Mouse (Mus musculus): ENCODE data around the gene Pla2g7. TPM values are rescaled to one million over a fixed set of nuclear protein-coding genes. Genes with fewer than 3 reads are reported as not detected.
A peak's percentile ranks its signal among the peaks of the same experiment; 100 is the strongest.

Gene Pla2g7
- polyA plus RNA-seq, 1 experiment from 2014 or later: 10.9 TPM

GRCm38 (mm10) chr17:43629026-43629495, 61.2 kb downstream of the Pla2g7 start:
- no peak overlapping the region for H3K9ac ChIP-seq (ENCODE audit: low read length)
- H3K4me3 ChIP-seq (ENCODE audit: low read length): peak overlapping the region; percentile 43
- WGBS: 23% methylated on average over 24 of the region's 24 CpGs
- H3K27ac ChIP-seq (ENCODE audit: low read length): no peak overlapping the region
- no peaks in the 10 kb centered on the region for H3K9me3 ChIP-seq (ENCODE audit: control insufficient read depth, low read length)
- H3K36me3 ChIP-seq (ENCODE audit: control insufficient read depth, insufficient read depth, low read length): no peaks in the 10 kb centered on the region
- peaks cover 31% of the 10 kb centered on the region for H3K27me3 ChIP-seq (ENCODE audit: control insufficient read depth, insufficient read depth, low read depth, low read length)
- H3K4me1 ChIP-seq (replicated peaks; ENCODE audit: control insufficient read depth, insufficient read depth, low read length): peaks cover 9% of the 10 kb centered on the region
- ATAC-seq (ENCODE audit: low read depth): no peak
- H3K4me2 ChIP-seq (ENCODE audit: low read depth, low read length): peak overlapping the region; percentile 62

GRCm38 (mm10) chr17:43629496-43630426, 61.9 kb downstream of the Pla2g7 start, which contains the start of gene Tdrd6:
Gene Tdrd6, minus strand, starts transcription at chr17:43630299.
- Histone ChIP-seq H3K9ac (ENCODE audit: low read length) (peak within 1 kb of the TSS; percentile 44), H3K36me3 (ENCODE audit: control insufficient read depth, insufficient read depth, low read length) (no peaks in the 10 kb centered on the region), H3K9me3 (ENCODE audit: control insufficient read depth, low read length) (no peaks in the 10 kb centered on the region), H3K27ac (ENCODE audit: low read length) (no peak within 1 kb of the TSS), H3K4me1 (replicated peaks; ENCODE audit: control insufficient read depth, insufficient read depth, low read length) (peaks cover 9% of the 10 kb centered on the region), H3K4me3 (ENCODE audit: low read length) (peak within 1 kb of the TSS; percentile 43), H3K27me3 (ENCODE audit: control insufficient read depth, insufficient read depth, low read depth, low read length) (peaks cover 31% of the 10 kb centered on the region), H3K4me2 (ENCODE audit: low read depth, low read length) (peak within 1 kb of the TSS; percentile 62)
- peak; percentile 64 for ATAC-seq (ENCODE audit: low read depth)
- WGBS: 2% methylated on average over 82 of the region's 83 CpGs

- no peak overlapping the region; the same call in 1 of the 2 replicates for H3K9ac ChIP-seq (ENCODE audit: low read length)
- H3K4me2 ChIP-seq (ENCODE audit: low read depth, low read length): peak overlapping the region; percentile 62
- H3K27ac ChIP-seq (ENCODE audit: low read length): no peak overlapping the region
- no peaks in the 10 kb centered on the region for H3K36me3 ChIP-seq (ENCODE audit: control insufficient read depth, insufficient read depth, low read length)
- ATAC-seq (ENCODE audit: low read depth): no peak
- 44% methylated on average over 13 of the region's 13 CpGs for WGBS
- H3K4me3 ChIP-seq (ENCODE audit: low read length): peak overlapping the region; percentile 43; the same call in 1 of the 2 replicates
- H3K4me1 ChIP-seq (replicated peaks; ENCODE audit: control insufficient read depth, insufficient read depth, low read length): peaks cover 9% of the 10 kb centered on the region
- H3K9me3 ChIP-seq (ENCODE audit: control insufficient read depth, low read length): no peaks in the 10 kb centered on the region
- peaks cover 31% of the 10 kb centered on the region for H3K27me3 ChIP-seq (ENCODE audit: control insufficient read depth, insufficient read depth, low read depth, low read length)
Observed at GRCm38 (mm10) chr17:43630427-43630760, 62.5 kb downstream of the Pla2g7 start.

GRCm38 (mm10) chr17:43637146-43637545, 69.2 kb downstream of the Pla2g7 start:
- Histone ChIP-seq H3K9ac (ENCODE audit: low read length) (no peak overlapping the region), H3K27me3 (ENCODE audit: control insufficient read depth, insufficient read depth, low read depth, low read length) (no peaks in the 10 kb centered on the region), H3K4me2 (ENCODE audit: low read depth, low read length) (no peak overlapping the region), H3K27ac (ENCODE audit: low read length) (no peak overlapping the region), H3K4me1 (replicated peaks; ENCODE audit: control insufficient read depth, insufficient read depth, low read length) (no peaks in the 10 kb centered on the region), H3K36me3 (ENCODE audit: control insufficient read depth, insufficient read depth, low read length) (no peaks in the 10 kb centered on the region), H3K4me3 (ENCODE audit: low read length) (no peak overlapping the region), H3K9me3 (ENCODE audit: control insufficient read depth, low read length) (no peaks in the 10 kb centered on the region; the same call in 1 of the 2 replicates)
- no peak for ATAC-seq (ENCODE audit: low read depth)
- WGBS: 85% methylated on average over 4 of the region's 4 CpGs

- H3K4me2 ChIP-seq (ENCODE audit: low read depth, low read length): no peak overlapping the region
- no peaks in the 10 kb centered on the region; the same call in 1 of the 2 replicates for H3K36me3 ChIP-seq (ENCODE audit: control insufficient read depth, insufficient read depth, low read length)
- no peaks in the 10 kb centered on the region for H3K27me3 ChIP-seq (ENCODE audit: control insufficient read depth, insufficient read depth, low read depth, low read length)
- H3K4me1 ChIP-seq (replicated peaks; ENCODE audit: control insufficient read depth, insufficient read depth, low read length): peaks cover 9% of the 10 kb centered on the region
- no peak overlapping the region for H3K9ac ChIP-seq (ENCODE audit: low read length)
- no peaks in the 10 kb centered on the region; the same call in 1 of the 2 replicates for H3K9me3 ChIP-seq (ENCODE audit: control insufficient read depth, low read length)
- WGBS: 70% methylated on average over 1 of the region's 1 CpGs
- no peak overlapping the region for H3K4me3 ChIP-seq (ENCODE audit: low read length)
- H3K27ac ChIP-seq (ENCODE audit: low read length): no peak overlapping the region
- no peak for ATAC-seq (ENCODE audit: low read depth)
Observed at GRCm38 (mm10) chr17:43640825-43641224, 72.9 kb downstream of the Pla2g7 start.

- H3K27me3 ChIP-seq (ENCODE audit: control insufficient read depth, insufficient read depth, low read depth, low read length): no peaks in the 10 kb centered on the region
- H3K36me3 ChIP-seq (ENCODE audit: control insufficient read depth, insufficient read depth, low read length): peaks cover 2% of the 10 kb centered on the region; the same call in 1 of the 2 replicates
- no peak overlapping the region for H3K9ac ChIP-seq (ENCODE audit: low read length)
- no peak overlapping the region for H3K27ac ChIP-seq (ENCODE audit: low read length)
- H3K4me3 ChIP-seq (ENCODE audit: low read length): no peak overlapping the region
- WGBS: 66% methylated on average over 7 of the region's 7 CpGs
- peaks cover 9% of the 10 kb centered on the region for H3K4me1 ChIP-seq (replicated peaks; ENCODE audit: control insufficient read depth, insufficient read depth, low read length)
- no peaks in the 10 kb centered on the region; the same call in 1 of the 2 replicates for H3K9me3 ChIP-seq (ENCODE audit: control insufficient read depth, low read length)
- no peak for ATAC-seq (ENCODE audit: low read depth)
- H3K4me2 ChIP-seq (ENCODE audit: low read depth, low read length): no peak overlapping the region
Observed at GRCm38 (mm10) chr17:43643191-43643590, 75.3 kb downstream of the Pla2g7 start.

- Histone ChIP-seq H3K4me3 (ENCODE audit: low read length) (no peak overlapping the region), H3K36me3 (ENCODE audit: control insufficient read depth, insufficient read depth, low read length) (peaks cover 2% of the 10 kb centered on the region; the same call in 1 of the 2 replicates), H3K9me3 (ENCODE audit: control insufficient read depth, low read length) (no peaks in the 10 kb centered on the region; the same call in 1 of the 2 replicates), H3K4me1 (replicated peaks; ENCODE audit: control insufficient read depth, insufficient read depth, low read length) (peaks cover 9% of the 10 kb centered on the region), H3K27me3 (ENCODE audit: control insufficient read depth, insufficient read depth, low read depth, low read length) (no peaks in the 10 kb centered on the region), H3K27ac (ENCODE audit: low read length) (peak overlapping the region; percentile 56), H3K4me2 (ENCODE audit: low read depth, low read length) (peak overlapping the region; percentile 21; the same call in 1 of the 2 replicates), H3K9ac (ENCODE audit: low read length) (no peak overlapping the region)
- 23% methylated on average over 7 of the region's 7 CpGs for WGBS
- ATAC-seq (ENCODE audit: low read depth): peak; percentile 90
Observed at GRCm38 (mm10) chr17:43644375-43644774, 76.5 kb downstream of the Pla2g7 start.

GRCm38 (mm10) chr17:43645136-43645535, 77.2 kb downstream of the Pla2g7 start:
- peak overlapping the region; percentile 56; the same call in 1 of the 2 replicates for H3K27ac ChIP-seq (ENCODE audit: low read length)
- H3K4me3 ChIP-seq (ENCODE audit: low read length): no peak overlapping the region
- no peaks in the 10 kb centered on the region; the same call in 1 of the 2 replicates for H3K9me3 ChIP-seq (ENCODE audit: control insufficient read depth, low read length)
- peaks cover 9% of the 10 kb centered on the region for H3K4me1 ChIP-seq (replicated peaks; ENCODE audit: control insufficient read depth, insufficient read depth, low read length)
- WGBS: 82% methylated on average over 3 of the region's 3 CpGs
- H3K4me2 ChIP-seq (ENCODE audit: low read depth, low read length): no peak overlapping the region
- H3K27me3 ChIP-seq (ENCODE audit: control insufficient read depth, insufficient read depth, low read depth, low read length): no peaks in the 10 kb centered on the region
- H3K9ac ChIP-seq (ENCODE audit: low read length): no peak overlapping the region
- no peak for ATAC-seq (ENCODE audit: low read depth)
- H3K36me3 ChIP-seq (ENCODE audit: control insufficient read depth, insufficient read depth, low read length): peaks cover 2% of the 10 kb centered on the region; the same call in 1 of the 2 replicates

- Histone ChIP-seq H3K27ac (ENCODE audit: low read length) (no peak overlapping the region), H3K9ac (ENCODE audit: low read length) (no peak overlapping the region), H3K27me3 (ENCODE audit: control insufficient read depth, insufficient read depth, low read depth, low read length) (no peaks in the 10 kb centered on the region), H3K4me2 (ENCODE audit: low read depth, low read length) (no peak overlapping the region), H3K36me3 (ENCODE audit: control insufficient read depth, insufficient read depth, low read length) (peaks cover 4% of the 10 kb centered on the region), H3K4me1 (replicated peaks; ENCODE audit: control insufficient read depth, insufficient read depth, low read length) (peaks cover 9% of the 10 kb centered on the region), H3K4me3 (ENCODE audit: low read length) (no peak overlapping the region), H3K9me3 (ENCODE audit: control insufficient read depth, low read length) (no peaks in the 10 kb centered on the region)
- ATAC-seq (ENCODE audit: low read depth): no peak
- 53% methylated on average over 5 of the region's 5 CpGs for WGBS
Observed at GRCm38 (mm10) chr17:43646925-43647324, 79.0 kb downstream of the Pla2g7 start.
